Mouse (Mus musculus) spleen, postnatal 10 days (tissue): Measurements from ENCODE around the gene Rxra.

Source experiments
- DNase-seq, 2 experiments: peaks; one replicate each; pipeline ENCODE4 v3.0.0; 2021 to 2022; ENCODE audit warnings: low spot score in 2 of 2

Gene Rxra

GRCm38 (mm10) chr2:27670746-27671145, 5.5 kb upstream of the Rxra start:
- DNase-seq = no peak

DNA sequence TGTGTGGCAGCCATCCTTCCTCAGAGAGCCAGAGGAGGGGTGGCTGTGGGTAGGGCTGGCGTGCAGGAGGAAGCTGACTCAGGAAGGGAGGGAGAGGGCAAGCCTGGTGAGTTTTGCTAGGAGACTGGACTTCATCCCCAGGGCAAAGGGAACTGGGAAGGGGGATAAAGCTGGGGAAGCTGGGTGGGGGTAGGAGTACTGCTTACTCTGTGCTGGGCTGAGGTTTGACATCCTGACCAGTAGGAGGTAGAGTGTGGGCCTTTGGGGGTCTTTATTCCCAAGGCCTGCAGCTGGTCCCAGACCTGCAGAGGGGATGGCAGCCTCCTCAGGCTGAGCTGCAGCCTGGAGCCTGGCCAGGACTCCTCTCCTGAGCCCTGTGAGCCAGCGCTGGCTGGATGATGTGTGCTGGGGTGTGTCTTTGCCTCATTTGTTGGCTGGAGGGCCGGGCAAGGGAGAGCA, 4.6 kb upstream of the Rxra start:
- no peak for DNase-seq

- DNase-seq = peak; percentile 46 to 63
These were observed 462 bp downstream of the Rxra start for GRCm38 (mm10) chr2:27676478-27677325.

- peak; percentile 36 for DNase-seq
These were observed 1.4 kb downstream of the Rxra start for GRCm38 (mm10) chr2:27677411-27678310.

DNA sequence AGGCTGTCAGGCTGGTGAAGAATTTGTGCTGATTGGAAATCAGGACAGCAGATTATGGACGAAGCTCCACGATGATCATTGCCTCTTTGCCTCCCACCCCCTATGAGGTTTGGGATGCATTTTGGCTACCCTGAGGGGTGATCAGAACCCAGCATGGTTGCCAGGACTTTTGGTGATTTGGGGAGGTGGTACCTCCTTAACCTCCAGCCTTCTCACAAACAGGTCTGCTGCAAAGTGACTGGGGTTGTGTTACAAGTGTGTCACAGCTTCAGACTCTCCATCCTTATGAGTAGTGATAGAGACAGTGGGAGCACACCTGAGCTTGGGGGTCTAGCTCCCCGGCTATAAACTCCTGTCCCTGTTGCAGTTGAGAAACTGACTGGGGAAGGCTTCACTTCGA, 2.1 kb downstream of the Rxra start:
- DNase-seq = no peak

GRCm38 (mm10) chr2:27678836-27679480, 2.7 kb downstream of the Rxra start:
- DNase-seq = no peak

GRCm38 (mm10) chr2:27679621-27680025, 3.4 kb downstream of the Rxra start:
- no peak for DNase-seq

DNA sequence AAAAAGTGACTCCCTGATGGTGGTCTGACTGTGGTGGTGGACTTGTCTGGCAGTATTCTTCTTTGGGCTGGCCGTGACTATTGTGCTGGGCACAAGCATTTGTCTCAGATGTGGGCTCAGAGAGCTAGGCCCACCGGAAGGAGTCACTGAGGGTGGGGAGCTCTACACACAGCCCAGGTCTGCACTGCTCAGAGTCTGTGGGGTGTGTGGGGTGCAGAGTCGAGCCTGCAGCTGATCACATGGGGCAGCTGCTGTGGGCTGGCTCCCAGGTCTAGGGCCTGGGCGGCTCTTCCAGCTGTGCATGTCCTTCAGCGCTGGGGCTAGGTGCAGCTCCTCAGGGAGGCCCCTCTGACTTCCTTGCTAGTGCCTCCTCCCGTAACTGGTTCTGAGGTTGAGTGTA, 3.8 kb downstream of the Rxra start:
- DNase-seq = no peak

DNA sequence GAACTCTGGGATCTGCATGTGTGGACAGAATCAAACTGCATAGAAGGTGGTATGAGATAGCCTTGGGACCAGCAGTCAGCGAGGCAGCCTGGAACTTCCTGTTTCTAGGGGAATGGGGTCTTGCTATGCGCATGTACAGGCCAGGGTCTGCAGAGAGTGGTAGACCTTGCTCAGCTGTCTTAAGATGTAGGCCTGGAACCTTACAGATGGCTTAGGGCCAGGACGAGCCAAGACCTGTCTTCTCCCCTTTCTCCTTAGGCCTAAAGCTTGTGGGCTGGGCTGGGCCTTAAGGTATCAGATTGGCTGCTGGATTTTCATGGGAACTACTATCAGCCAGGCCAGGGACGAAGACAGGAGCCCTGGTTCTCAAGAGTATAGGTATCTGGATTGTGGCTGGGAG, 4.4 kb downstream of the Rxra start:
- DNase-seq = no peak

DNA sequence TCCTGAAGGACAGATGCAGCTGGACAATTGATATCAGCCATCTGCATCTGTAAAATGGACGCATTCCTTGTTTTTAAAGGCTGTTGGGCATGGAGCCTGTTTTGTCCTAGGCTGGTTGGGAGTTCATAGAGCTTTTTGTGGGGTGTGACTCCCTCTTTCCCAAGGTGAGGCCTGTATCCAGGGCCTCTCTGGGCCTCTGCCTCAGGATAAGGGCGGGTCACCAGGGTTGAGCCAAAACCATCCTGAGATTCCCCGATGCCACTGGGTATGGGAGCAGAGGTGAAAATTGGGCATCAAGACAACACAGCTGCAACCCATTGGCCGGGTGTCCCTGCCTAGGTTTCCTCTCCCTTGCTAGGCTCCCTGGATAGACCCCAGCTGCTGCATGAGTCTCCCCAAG, 5.2 kb downstream of the Rxra start:
- no peak for DNase-seq

DNA sequence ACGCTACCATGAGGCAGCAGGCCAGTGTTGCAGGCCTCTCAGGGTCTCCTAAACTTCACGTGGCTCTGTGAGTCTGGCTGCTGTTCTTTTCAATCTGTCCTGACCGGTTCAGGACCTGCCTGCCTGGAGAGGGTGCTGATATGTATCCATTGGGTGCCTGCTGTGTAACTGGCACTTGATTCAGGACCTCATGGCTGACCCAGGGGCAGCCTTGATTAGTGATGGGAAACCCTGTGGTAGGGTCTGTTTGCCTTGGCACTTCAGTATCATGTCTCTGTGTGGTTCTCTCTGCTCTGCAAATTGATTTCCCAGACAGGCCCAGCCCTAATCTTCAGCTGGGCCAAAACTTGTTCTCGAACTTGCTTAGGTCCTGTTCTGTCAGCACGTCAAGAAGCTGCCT, 5.9 kb downstream of the Rxra start:
- DNase-seq = no peak

- DNase-seq = no peak
These were observed 7.9 kb downstream of the Rxra start for GRCm38 (mm10) chr2:27684017-27684657.

DNA sequence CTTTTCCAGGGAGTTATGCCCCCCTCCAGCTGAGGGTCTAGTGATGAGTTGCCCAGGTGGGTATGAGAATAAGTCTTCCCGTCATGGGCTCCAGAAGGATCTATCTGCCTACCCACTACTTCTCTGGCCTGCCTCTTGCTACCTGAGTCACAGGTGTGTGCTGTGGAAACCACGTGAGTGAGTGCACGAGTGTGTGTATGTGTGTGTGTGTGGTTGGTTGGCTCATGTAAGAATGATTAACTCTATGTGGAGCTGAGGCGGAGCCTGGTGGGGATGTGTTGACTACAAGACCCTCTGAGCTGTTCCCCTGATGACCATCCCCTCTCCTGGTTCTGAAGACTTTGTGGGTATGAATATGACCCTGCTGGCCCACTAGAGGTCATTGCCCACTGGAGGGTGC, 9.7 kb downstream of the Rxra start:
- DNase-seq = no peak

- no peak for DNase-seq
These were observed 10.1 kb downstream of the Rxra start for GRCm38 (mm10) chr2:27686335-27686734.

GRCm38 (mm10) chr2:27687041-27687440, 10.8 kb downstream of the Rxra start:
- DNase-seq = no peak

- no peak for DNase-seq
These were observed 11.7 kb downstream of the Rxra start for GRCm38 (mm10) chr2:27687973-27688372.

GRCm38 (mm10) chr2:27690714-27691113, 14.5 kb downstream of the Rxra start:
- no peak for DNase-seq

DNA sequence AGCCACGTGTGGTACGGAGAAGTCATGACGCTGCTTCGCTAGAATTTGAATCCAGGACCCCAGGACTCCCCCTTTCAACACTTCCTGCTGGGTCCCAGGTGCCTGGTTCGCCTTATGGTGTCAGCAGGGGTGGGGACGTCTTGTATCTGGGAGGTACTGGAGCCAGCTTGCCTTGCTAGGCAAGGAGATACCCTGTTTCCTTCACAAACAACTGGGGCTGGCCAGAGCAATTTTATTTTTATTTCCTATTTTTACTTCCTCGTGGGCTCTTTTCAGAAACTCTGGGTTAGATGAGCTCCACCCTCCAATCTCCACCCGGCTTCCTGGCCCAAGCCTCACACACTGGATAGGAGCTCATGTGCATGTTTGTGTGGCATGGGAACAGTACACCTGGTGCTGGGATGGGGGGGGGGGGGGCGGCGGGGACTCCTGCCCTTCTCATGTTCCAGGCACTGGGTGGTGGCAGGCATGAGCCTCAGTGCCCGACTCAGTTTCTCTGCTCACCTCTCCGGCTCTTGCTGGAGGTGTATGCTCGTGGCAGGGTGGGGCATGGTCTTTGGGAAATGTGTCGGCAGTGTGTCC, 15.0 kb downstream of the Rxra start:
- no peak for DNase-seq

GRCm38 (mm10) chr2:27692608-27693007, 16.4 kb downstream of the Rxra start:
- DNase-seq = no peak

GRCm38 (mm10) chr2:27693684-27694083, 17.4 kb downstream of the Rxra start:
- DNase-seq = peak in 1 of 2 experiments; percentile 37

DNA sequence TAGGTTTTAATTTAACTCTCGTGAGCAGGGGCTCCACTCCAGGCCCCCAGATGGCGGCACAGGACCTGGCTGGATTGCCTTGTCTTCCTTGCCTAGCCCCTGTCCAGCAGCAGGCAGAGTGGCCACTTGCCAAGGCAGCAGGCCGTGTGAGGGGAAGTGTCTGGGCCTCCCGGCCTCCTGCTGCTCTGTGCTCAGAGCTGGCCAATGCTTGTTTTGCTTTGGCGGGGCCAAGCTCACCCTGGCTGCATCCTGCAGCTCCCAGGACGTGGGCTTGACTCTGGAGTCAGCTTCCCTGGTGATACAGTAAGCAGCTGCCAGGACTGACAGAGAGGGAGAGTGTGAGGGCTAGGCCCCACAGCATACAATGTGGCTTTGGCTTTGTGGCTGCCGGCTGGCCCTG, 23.3 kb downstream of the Rxra start:
- peak in 1 of 2 experiments; percentile 45 for DNase-seq
